Mouse (Mus musculus): ENCODE measurements around the gene Oprm1. TPM values are rescaled to one million over a fixed set of nuclear protein-coding genes. Genes with fewer than 3 reads are reported as not detected.

Oprm1 gene
- polyA plus RNA-seq, 1 experiment from 2014 or later: 3.2 TPM

DNA sequence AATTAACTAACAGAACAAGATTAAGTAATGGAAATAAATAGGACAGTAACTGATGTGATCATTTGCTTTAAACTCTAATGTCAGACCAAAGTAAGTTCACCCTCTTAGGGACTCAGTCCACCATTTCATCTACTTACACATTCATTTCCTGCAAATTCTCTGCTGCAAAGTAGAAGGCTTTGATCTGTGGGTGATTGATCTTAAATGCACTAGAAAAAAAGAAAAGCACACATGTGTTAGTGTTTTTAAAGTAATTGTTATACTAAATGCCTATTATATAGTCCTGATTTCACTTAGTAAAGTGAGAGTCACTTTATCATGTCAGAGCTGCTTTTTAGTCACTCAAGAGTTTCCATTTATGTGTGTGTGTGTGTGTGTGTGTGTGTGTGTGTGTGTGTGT is 196.2 kb downstream of the Oprm1 start:
- Histone ChIP-seq H3K4me1 (ENCODE audit: control insufficient read depth, insufficient read depth, low read depth, low read length) (no peaks in the 10 kb centered on the region), H3K4me3 (ENCODE audit: low read length) (no peak overlapping the region), H3K9me3 (ENCODE audit: control insufficient read depth, low read length) (no peaks in the 10 kb centered on the region), H3K27ac (ENCODE audit: low read depth, low read length) (no peak overlapping the region), H3K9ac (ENCODE audit: low read depth, low read length) (no peak overlapping the region), H3K27me3 (replicated peaks; ENCODE audit: control insufficient read depth, insufficient read depth, low read length) (no peaks in the 10 kb centered on the region), H3K36me3 (ENCODE audit: control insufficient read depth, insufficient read depth, low read length) (no peaks in the 10 kb centered on the region), H3K4me2 (ENCODE audit: low read length) (no peak overlapping the region)
- no peak for ATAC-seq

- Histone ChIP-seq H3K4me3 (ENCODE audit: low read length) (no peak overlapping the region), H3K4me1 (ENCODE audit: control insufficient read depth, insufficient read depth, low read depth, low read length) (no peaks in the 10 kb centered on the region), H3K27ac (ENCODE audit: low read depth, low read length) (no peak overlapping the region), H3K9me3 (ENCODE audit: control insufficient read depth, low read length) (no peaks in the 10 kb centered on the region), H3K27me3 (replicated peaks; ENCODE audit: control insufficient read depth, insufficient read depth, low read length) (no peaks in the 10 kb centered on the region), H3K4me2 (ENCODE audit: low read length) (no peak overlapping the region), H3K36me3 (ENCODE audit: control insufficient read depth, insufficient read depth, low read length) (no peaks in the 10 kb centered on the region), H3K9ac (ENCODE audit: low read depth, low read length) (no peak overlapping the region)
- ATAC-seq: no peak
- WGBS: 95% methylated on average over 2 of the region's 2 CpGs
Observed at GRCm38 (mm10) chr10:6956357-6956756, 198.1 kb downstream of the Oprm1 start.

- H3K27ac ChIP-seq (ENCODE audit: low read depth, low read length): no peak overlapping the region
- ATAC-seq: no peak
- no peaks in the 10 kb centered on the region for H3K36me3 ChIP-seq (ENCODE audit: control insufficient read depth, insufficient read depth, low read length)
- H3K27me3 ChIP-seq (replicated peaks; ENCODE audit: control insufficient read depth, insufficient read depth, low read length): no peaks in the 10 kb centered on the region
- H3K4me2 ChIP-seq (ENCODE audit: low read length): no peak overlapping the region
- H3K9ac ChIP-seq (ENCODE audit: low read depth, low read length): no peak overlapping the region
- H3K4me1 ChIP-seq (ENCODE audit: control insufficient read depth, insufficient read depth, low read depth, low read length): no peaks in the 10 kb centered on the region
- no peak overlapping the region for H3K4me3 ChIP-seq (ENCODE audit: low read length)
- WGBS: 78% methylated on average over 5 of the region's 5 CpGs
- no peaks in the 10 kb centered on the region for H3K9me3 ChIP-seq (ENCODE audit: control insufficient read depth, low read length)
Observed at GRCm38 (mm10) chr10:6958791-6959190, 200.5 kb downstream of the Oprm1 start.

GRCm38 (mm10) chr10:6967588-6968242 is 209.4 kb downstream of the Oprm1 start:
- no peak overlapping the region for H3K27ac ChIP-seq (ENCODE audit: low read depth, low read length)

GRCm38 (mm10) chr10:6968334-6968733 is 210.0 kb downstream of the Oprm1 start:
- WGBS: 70% methylated on average over 1 of the region's 1 CpGs
- Histone ChIP-seq H3K27ac (ENCODE audit: low read depth, low read length) (no peak overlapping the region), H3K9me3 (ENCODE audit: control insufficient read depth, low read length) (no peaks in the 10 kb centered on the region), H3K9ac (ENCODE audit: low read depth, low read length) (no peak overlapping the region), H3K36me3 (ENCODE audit: control insufficient read depth, insufficient read depth, low read length) (no peaks in the 10 kb centered on the region), H3K27me3 (replicated peaks; ENCODE audit: control insufficient read depth, insufficient read depth, low read length) (no peaks in the 10 kb centered on the region), H3K4me2 (ENCODE audit: low read length) (no peak overlapping the region), H3K4me3 (ENCODE audit: low read length) (no peak overlapping the region), H3K4me1 (ENCODE audit: control insufficient read depth, insufficient read depth, low read depth, low read length) (no peaks in the 10 kb centered on the region)
- no peak for ATAC-seq

More at GRCm38 (mm10) chr10:6967588-6968242, 209.4 kb downstream of the Oprm1 start:
- H3K4me1 ChIP-seq (ENCODE audit: control insufficient read depth, insufficient read depth, low read depth, low read length): no peaks in the 10 kb centered on the region
- no peaks in the 10 kb centered on the region for H3K36me3 ChIP-seq (ENCODE audit: control insufficient read depth, insufficient read depth, low read length)
- H3K27me3 ChIP-seq (replicated peaks; ENCODE audit: control insufficient read depth, insufficient read depth, low read length): no peaks in the 10 kb centered on the region
- no peaks in the 10 kb centered on the region for H3K9me3 ChIP-seq (ENCODE audit: control insufficient read depth, low read length)
- H3K4me2 ChIP-seq (ENCODE audit: low read length): no peak overlapping the region
- peak; percentile 71; the same call in 1 of the 2 replicates for ATAC-seq
- H3K9ac ChIP-seq (ENCODE audit: low read depth, low read length): no peak overlapping the region
- WGBS: 59% methylated on average over 8 of the region's 8 CpGs
- H3K4me3 ChIP-seq (ENCODE audit: low read length): no peak overlapping the region

DNA sequence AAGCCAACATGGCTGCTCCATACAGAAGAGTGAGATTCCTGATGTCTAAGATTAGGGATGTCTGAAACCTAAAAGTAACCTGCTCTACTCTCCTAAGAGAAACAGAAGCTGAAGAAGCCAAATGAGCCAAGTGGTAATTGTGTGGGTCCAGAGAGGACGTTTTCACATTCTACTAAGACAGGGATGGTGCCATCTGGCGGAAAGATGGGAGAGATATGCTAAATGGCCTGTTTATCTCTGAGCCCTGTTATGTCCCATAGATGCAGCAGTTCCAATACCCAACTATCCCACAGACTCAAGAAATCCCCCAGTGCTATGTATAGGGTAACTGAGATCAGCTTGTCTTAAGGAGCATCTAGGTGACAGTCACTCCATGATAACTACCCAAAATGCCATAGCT is 219.5 kb downstream of the Oprm1 start:
- Histone ChIP-seq H3K36me3 (ENCODE audit: control insufficient read depth, insufficient read depth, low read length) (no peaks in the 10 kb centered on the region), H3K27me3 (replicated peaks; ENCODE audit: control insufficient read depth, insufficient read depth, low read length) (no peaks in the 10 kb centered on the region), H3K27ac (ENCODE audit: low read depth, low read length) (no peak overlapping the region), H3K4me1 (ENCODE audit: control insufficient read depth, insufficient read depth, low read depth, low read length) (no peaks in the 10 kb centered on the region), H3K4me3 (ENCODE audit: low read length) (no peak overlapping the region), H3K9ac (ENCODE audit: low read depth, low read length) (no peak overlapping the region), H3K9me3 (ENCODE audit: control insufficient read depth, low read length) (no peaks in the 10 kb centered on the region), H3K4me2 (ENCODE audit: low read length) (no peak overlapping the region)
- WGBS: 62% methylated on average over 2 of the region's 2 CpGs
- no peak for ATAC-seq

GRCm38 (mm10) chr10:6978733-6979132 is 220.4 kb downstream of the Oprm1 start:
- Histone ChIP-seq H3K4me3 (ENCODE audit: low read length) (no peak overlapping the region), H3K4me1 (ENCODE audit: control insufficient read depth, insufficient read depth, low read depth, low read length) (no peaks in the 10 kb centered on the region), H3K27ac (ENCODE audit: low read depth, low read length) (no peak overlapping the region), H3K27me3 (replicated peaks; ENCODE audit: control insufficient read depth, insufficient read depth, low read length) (no peaks in the 10 kb centered on the region), H3K9ac (ENCODE audit: low read depth, low read length) (no peak overlapping the region), H3K9me3 (ENCODE audit: control insufficient read depth, low read length) (no peaks in the 10 kb centered on the region), H3K4me2 (ENCODE audit: low read length) (peak overlapping the region; percentile 35), H3K36me3 (ENCODE audit: control insufficient read depth, insufficient read depth, low read length) (no peaks in the 10 kb centered on the region)
- ATAC-seq: no peak; the same call in 1 of the 2 replicates
- WGBS: 88% methylated on average over 1 of the region's 1 CpGs

GRCm38 (mm10) chr10:6979216-6979615 is 220.9 kb downstream of the Oprm1 start:
- Histone ChIP-seq H3K36me3 (ENCODE audit: control insufficient read depth, insufficient read depth, low read length) (no peaks in the 10 kb centered on the region), H3K4me1 (ENCODE audit: control insufficient read depth, insufficient read depth, low read depth, low read length) (no peaks in the 10 kb centered on the region), H3K27ac (ENCODE audit: low read depth, low read length) (peak overlapping the region; percentile 64; the same call in 1 of the 2 replicates), H3K9me3 (ENCODE audit: control insufficient read depth, low read length) (no peaks in the 10 kb centered on the region), H3K9ac (ENCODE audit: low read depth, low read length) (no peak overlapping the region), H3K4me3 (ENCODE audit: low read length) (peak overlapping the region; percentile 35), H3K27me3 (replicated peaks; ENCODE audit: control insufficient read depth, insufficient read depth, low read length) (no peaks in the 10 kb centered on the region), H3K4me2 (ENCODE audit: low read length) (peak overlapping the region; percentile 53)
- ATAC-seq: peak; percentile 66
- 56% methylated on average over 7 of the region's 7 CpGs for WGBS

DNA sequence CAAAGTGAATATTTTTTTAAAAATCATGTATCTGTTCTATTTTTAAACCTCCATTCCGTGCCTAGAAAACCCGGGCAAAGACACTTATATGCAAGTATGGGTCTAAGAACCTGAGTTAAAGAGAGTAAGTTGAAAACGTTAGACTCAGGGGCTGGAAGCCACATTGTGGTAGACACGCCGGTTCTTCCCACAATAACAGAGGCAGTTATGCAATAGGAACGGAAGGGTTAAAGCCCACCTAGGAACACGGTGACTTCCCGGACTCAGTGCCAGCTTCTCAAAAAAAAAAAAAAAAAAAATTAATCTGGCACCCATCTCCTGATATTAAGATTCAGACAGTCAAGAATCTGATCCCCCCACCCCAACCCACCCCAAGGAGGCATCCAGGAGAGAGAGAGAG is 221.5 kb downstream of the Oprm1 start:
- peak; percentile 61; the same call in 1 of the 2 replicates for ATAC-seq
- no peaks in the 10 kb centered on the region for H3K27me3 ChIP-seq (replicated peaks; ENCODE audit: control insufficient read depth, insufficient read depth, low read length)
- no peaks in the 10 kb centered on the region for H3K36me3 ChIP-seq (ENCODE audit: control insufficient read depth, insufficient read depth, low read length)
- peak overlapping the region; percentile 35 for H3K4me3 ChIP-seq (ENCODE audit: low read length)
- no peaks in the 10 kb centered on the region for H3K4me1 ChIP-seq (ENCODE audit: control insufficient read depth, insufficient read depth, low read depth, low read length)
- H3K9ac ChIP-seq (ENCODE audit: low read depth, low read length): peak overlapping the region; percentile 57
- WGBS: 45% methylated on average over 8 of the region's 8 CpGs
- H3K9me3 ChIP-seq (ENCODE audit: control insufficient read depth, low read length): no peaks in the 10 kb centered on the region
- H3K27ac ChIP-seq (ENCODE audit: low read depth, low read length): peak overlapping the region; percentile 64
- peak overlapping the region; percentile 53 for H3K4me2 ChIP-seq (ENCODE audit: low read length)
